Mouse (Mus musculus): ENCODE results near the gene Mex3d.

Gene Mex3d

DNA sequence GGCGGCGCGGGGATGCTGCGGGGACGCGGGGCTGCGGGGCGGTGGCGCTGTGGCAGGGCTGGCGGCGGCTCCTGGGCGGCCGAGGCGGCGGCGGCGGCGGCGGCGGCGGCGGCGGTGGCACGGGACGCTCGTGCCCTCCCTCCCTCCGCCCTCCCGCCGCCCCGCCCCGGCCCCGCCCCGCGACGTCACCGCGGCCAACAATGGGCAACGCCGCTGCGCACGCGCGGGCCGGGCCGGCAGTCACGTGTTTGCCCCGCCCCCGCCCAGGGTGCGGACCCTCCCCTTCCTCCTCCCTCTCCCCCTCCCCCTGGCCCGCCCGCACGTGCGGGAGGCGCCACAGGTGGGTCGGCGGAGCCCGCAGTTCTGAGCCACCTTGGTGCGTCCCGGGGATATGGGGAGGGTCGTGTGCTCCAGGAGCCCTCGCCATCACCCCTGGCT lies at the start of gene Mex3d:
Mex3d (minus strand) TSS at position 138 of the 438 bp plus-strand sequence.
- peak; percentile 81 to 95 for DNase-seq

GRCm38 (mm10) chr10:80436276-80436675 lies 48.8 kb upstream of the Mex3d start:
- no peak for DNase-seq

DNA sequence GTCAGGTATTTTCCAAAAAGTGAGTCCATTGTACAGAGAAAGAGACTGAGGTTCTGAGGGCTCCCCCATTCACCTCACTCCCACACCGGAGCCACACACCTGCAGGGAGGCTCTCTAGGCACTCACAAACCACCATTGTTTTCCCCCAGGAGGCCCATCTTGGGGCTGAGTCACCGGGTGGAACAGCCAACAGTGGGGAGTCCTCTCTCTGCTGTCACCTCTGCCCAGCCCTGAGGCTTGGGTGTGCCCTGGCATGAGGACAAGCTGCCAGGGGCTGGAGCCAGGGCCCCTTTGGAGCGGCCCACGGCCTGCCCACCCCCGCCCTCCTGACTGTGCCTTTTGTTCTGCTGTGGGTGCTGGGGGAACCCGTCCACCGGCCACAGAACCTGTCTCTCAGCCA lies 48.3 kb upstream of the Mex3d start:
- DNase-seq = no peak

- peak in 1 of 2 experiments; percentile 24 for DNase-seq
Measured at GRCm38 (mm10) chr10:80434823-80435222, 47.4 kb upstream of the Mex3d start.

DNA sequence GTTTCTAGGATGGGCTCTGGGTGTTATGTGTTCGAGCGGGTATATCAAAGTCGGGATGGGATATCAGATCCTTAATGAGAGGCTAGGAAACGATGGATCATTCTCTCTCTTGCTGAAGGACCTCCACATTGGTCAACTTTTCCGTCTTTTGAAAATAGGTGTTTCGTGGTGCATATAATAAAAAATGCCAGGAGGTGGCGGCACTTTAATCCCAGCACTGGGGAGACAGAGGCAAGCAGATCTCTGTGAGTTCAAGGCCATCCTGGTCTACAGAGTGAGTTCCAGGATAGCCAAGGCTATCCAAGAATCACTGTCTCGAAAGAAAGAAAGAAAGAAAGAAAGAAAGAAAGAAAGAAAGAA lies 46.8 kb upstream of the Mex3d start:
- DNase-seq = no peak

DNA sequence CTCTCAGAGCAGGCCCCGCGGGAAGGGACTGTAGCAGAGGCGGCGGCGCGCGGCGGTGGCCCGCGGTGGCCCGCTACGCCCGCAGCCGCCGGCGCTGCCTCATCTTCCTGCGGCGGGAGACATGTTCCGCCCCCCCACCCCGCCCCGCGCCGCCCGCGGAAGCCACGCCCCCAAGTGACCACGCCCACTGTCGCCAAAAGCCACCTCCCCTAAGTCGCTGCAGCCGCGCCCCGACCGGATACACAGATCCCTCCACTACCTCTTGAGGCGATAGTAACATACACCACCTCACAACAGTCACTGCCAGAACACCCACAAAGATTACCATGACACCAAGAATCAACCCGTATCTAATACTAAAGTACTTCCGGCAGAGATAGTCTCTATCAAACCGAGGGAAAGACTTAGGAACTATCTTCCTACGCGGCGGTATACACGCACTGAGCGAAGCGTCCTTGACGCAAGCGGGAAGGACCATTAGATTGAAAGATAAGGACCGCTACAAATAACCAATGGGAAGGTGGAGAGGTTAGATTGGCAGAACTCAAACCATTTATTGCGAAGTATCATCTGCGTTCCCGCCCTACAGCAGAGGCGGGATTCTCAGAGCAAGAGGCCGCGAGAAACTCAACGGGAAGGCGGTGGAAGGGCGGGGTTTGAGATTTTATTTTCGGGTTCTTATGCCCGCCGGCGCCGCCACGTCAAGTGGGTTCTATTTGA lies 46.2 kb upstream of the Mex3d start, which contains the start of gene Tcf3:
Tcf3 (minus strand) TSS at position 135 of the 720 bp plus-strand sequence.
- DNase-seq = peak; percentile 95 to 96

- DNase-seq = peak in 1 of 2 experiments; percentile 37
Measured at GRCm38 (mm10) chr10:80432936-80433512, 45.6 kb upstream of the Mex3d start.

DNA sequence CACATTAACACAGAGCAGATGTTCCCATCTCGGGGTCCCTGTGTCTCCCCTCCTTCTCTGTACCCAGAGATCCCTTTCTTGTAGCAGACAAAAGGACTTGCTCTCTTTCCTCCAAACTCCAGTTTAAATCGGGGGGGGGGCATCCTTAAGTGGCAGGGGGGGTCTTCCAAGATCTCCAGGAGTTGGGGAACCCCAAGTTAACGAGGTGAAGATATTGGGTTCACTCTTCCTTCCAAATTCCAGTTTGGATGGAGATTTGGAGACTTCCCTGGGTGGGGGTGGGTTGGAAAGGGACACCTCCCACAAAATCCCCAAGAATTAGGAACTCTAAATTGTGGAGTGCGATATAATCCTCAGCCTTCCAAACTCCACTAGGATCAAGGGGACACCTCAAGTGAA lies 44.9 kb upstream of the Mex3d start:
- DNase-seq = no peak

- DNase-seq = peak in 1 of 2 experiments; percentile 25
Measured at GRCm38 (mm10) chr10:80431570-80432386, 44.3 kb upstream of the Mex3d start.

DNA sequence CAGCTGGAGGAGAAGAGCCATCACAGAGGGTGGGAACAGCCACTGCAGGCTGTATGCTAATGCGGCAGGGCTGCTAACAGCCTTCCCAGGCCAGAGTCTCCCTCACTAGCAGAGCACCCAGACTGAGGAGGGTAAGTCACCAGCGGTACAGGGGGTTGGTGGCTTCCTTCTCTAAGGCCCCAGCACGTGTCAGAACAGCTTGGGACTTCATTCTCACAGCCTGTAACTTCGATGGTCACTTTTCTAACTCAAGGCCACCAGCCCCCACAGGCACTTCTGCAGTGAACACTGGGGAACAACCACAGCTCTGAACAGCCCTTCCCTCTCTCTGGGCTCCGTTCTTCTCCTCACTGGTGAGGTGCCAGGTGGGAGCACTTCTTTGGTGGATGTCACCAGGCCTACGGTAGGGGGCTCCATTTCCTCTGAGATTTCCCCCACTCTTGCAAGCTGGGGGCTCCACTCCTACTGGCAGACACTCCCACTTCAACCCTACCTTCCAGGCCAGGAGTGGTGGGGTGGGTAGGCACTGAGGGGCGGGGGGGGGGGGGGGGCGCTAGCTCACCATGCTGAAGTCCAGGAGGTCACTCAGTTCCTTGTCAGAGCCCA lies 43.0 kb upstream of the Mex3d start:
- no peak for DNase-seq

GRCm38 (mm10) chr10:80429800-80430199 lies 42.3 kb upstream of the Mex3d start:
- no peak for DNase-seq

DNA sequence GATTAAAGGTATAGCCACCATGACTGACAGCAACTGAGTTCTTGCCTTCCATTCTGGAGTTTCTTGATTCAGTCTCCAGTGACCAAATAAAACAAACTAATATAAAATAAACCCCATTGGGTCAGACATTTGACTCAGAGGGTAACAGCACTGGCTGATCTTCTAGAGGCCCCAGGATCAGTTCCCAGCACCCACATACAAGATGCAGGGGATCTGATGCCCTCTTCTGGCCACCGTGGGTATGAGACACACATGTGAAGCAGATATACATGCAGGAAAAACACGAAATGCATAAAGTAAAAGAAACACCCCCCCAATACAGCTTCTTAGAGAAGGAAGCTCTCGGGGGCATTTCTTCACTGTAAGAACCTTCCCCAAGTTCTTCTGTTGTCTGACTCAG lies 37.6 kb upstream of the Mex3d start:
- DNase-seq = no peak

- DNase-seq = no peak
Measured at GRCm38 (mm10) chr10:80423562-80423961, 36.1 kb upstream of the Mex3d start.

- no peak for DNase-seq
Measured at GRCm38 (mm10) chr10:80421651-80422472, 34.4 kb upstream of the Mex3d start.

- no peak for DNase-seq
Measured at GRCm38 (mm10) chr10:80421208-80421607, 33.7 kb upstream of the Mex3d start.

DNA sequence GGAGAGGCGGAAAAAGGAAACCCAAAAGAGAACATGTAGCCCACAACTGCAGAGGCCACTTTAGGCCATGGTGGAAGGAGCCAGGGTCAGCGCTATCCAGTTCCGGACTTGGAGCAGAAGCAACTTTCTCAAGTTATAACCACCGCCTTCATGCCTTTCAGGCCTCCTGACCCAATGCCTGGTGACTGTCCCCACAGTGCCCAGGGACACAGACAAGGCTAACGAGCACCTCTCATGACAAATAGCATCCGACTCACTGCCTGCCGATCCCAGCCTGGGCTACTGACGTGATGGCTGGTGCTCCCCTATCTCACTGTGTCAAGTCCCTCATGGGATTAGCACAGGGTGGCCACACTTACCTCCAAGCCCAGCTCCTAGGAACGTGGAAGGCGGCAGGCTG lies 33.3 kb upstream of the Mex3d start:
- DNase-seq = no peak

- peak; percentile 48 to 59 for DNase-seq
Measured at GRCm38 (mm10) chr10:80419419-80419818, 32.0 kb upstream of the Mex3d start.

DNA sequence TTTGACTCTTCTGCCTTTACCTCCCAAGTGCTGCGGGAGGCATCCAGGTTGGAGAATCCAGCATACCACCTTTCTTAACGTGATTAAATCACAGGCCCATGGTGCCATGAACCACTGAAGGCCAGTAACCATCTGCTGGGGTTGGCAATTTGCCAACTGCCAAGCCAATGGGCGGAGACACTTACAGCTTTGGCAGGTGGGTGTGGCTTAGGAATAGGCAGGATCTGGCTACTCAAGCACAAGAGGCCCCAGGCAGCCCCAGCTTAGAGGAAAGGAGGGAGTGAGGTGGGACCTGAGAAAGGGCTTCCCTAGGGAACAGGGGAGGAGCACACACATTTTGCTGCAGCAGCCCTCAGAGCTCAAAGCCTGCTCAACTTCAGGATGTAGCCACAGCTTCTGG lies 30.9 kb upstream of the Mex3d start:
- DNase-seq = peak; percentile 81

DNA sequence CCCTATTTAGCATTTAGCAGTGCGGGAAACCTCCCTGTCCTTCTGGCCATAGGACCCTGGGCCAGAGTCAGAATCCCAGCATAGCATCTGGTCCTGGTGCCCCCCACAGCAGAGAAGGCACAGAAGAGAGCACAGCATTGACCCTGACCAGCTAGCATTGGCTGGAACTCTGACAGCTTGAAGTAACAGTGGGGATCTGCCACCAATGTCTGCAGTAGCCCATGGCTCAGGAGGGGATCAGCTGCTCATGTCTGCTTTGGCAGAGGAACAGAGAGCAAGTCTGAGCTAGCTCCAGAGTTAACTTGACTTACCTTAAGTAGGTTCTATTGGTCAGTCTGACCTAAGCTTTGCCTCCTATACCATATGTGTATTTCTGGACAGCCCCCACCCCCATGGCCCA lies 30.4 kb upstream of the Mex3d start:
- DNase-seq = peak; percentile 34 to 37

GRCm38 (mm10) chr10:80417371-80417770 lies 29.9 kb upstream of the Mex3d start:
- peak; percentile 21 to 40 for DNase-seq

- no peak for DNase-seq
Measured at GRCm38 (mm10) chr10:80415566-80415965, 28.1 kb upstream of the Mex3d start.
